Mouse (Mus musculus) kidney, adult 2 months (tissue): ENCODE measurements at regions not wholly inside any gene's neighbourhood (a gene's known extent, or its start where the extent isn't known, plus 50 kb on each side); places are given as distances from the start of the nearest gene placed in this dataset.
"Not testable (repeated sequence)": the region's sequence is repeated elsewhere in the genome, so short reads cannot be mapped to it uniquely, and the experiment has no call there.

Experiments
- CTCF ChIP-seq: fragments of 200-500 bp; conservative IDR thresholded peaks from 2 replicates; pipeline ENCODE4 v1.5.1; 2011; ENCODE audit warnings: low read depth, mild to moderate bottlenecking, control low read depth, low read length, moderate library complexity, mixed read lengths; ENCODE audit not compliant: insufficient read depth, insufficient read length
- POLR2A ChIP-seq: fragments of 200-500 bp; IDR thresholded peaks from one replicate; pipeline ENCODE4 v1.6.1; 2011; ENCODE audit warnings: low read depth, low read length, control low read depth

DNA sequence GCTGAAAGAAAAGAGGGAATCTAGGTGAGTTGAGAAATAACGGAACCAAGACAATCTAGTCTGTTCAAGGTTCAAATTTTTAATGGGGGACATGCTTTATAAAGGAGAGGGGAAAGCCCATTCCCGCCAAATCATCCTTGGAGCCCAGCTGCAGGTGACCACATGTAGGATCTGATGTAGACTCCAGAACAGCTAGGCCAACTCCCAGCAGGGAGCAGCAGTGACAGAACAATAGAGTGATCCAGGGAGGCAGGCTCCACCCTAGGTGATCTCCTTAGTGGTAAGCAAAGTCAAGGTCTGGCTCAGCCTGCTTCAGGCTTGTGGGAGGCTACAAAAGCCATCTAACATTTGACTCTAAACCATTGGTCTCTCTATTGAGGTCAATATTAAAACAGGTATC, 140.5 kb upstream of the Prlr start:
- TF ChIP-seq POLR2A, CTCF: not testable (repeated sequence)
